Comparison of ENCODE assay signal across 17 mouse cellular contexts in genomic region chr8:100702365-100702764, GRCm38 (mm10).
"Had no signal": no experiment of that assay in that cellular context is flagged by ENCODE, and none has a peak within 500 bp of the region (broad histone marks: within the 10 kb centered on the region; RNA-seq: fewer than 3 reads in every experiment).

No protein-coding gene starts in this region.

- H3K27ac ChIP-seq: midbrain, embryonic 10.5 days; neural tube, embryonic 13.5 days; neural tube, embryonic 15.5 days had no signal

- DNase-seq: lung, adult 18-20 months; lung, embryonic 14.5 days; lung, postnatal 10 days; lung, postnatal 4 days; retina, postnatal 1 day; right cerebral cortex, adult 18-20 months; right cerebral cortex, postnatal 25 days; right cerebral cortex, postnatal 4 days; spleen, adult 18-20 months; thymus, adult 18-20 months; thymus, postnatal 14 days; thymus, postnatal 36 days had no signal

- H3K4me1 ChIP-seq: midbrain, embryonic 10.5 days; neural tube, embryonic 13.5 days; neural tube, embryonic 15.5 days had no signal

- H3K27me3 ChIP-seq: neural tube, embryonic 13.5 days; neural tube, embryonic 15.5 days had no signal

- H3K9ac ChIP-seq: lung, embryonic 14.5 days; neural tube, embryonic 13.5 days; neural tube, embryonic 15.5 days had no signal

- ATAC-seq: midbrain, embryonic 16.5 days had no signal

- H3K36me3 ChIP-seq: midbrain, embryonic 10.5 days; neural tube, embryonic 13.5 days; neural tube, embryonic 15.5 days had no signal

- H3K4me3 ChIP-seq: midbrain, embryonic 10.5 days; myocyte; neural tube, embryonic 13.5 days; neural tube, embryonic 15.5 days had no signal

- H3K9me3 ChIP-seq: midbrain, embryonic 10.5 days; neural tube, embryonic 13.5 days; neural tube, embryonic 15.5 days had no signal

- H3K4me2 ChIP-seq: lung, embryonic 14.5 days; neural tube, embryonic 13.5 days; neural tube, embryonic 15.5 days had no signal
